Mouse (Mus musculus): ENCODE results near the gene Eps8. TPM values are rescaled to one million over a fixed set of nuclear protein-coding genes. Genes with fewer than 3 reads are reported as not detected.

Gene Eps8
- polyA plus RNA-seq, 2 experiments, result 14.9 to 33.3 TPM

GRCm38 (mm10) chr6:137512753-137513152, 141.9 kb downstream of the Eps8 start:
- DNase-seq (ENCODE audit: low spot score) (no peak), ATAC-seq (ENCODE audit: low FRiP score, low read depth) (no peak)
- WGBS, result 77% methylated on average over 5 of the region's 5 CpGs
- H3K4me1 ChIP-seq (ENCODE audit: control insufficient read depth, insufficient read depth, low read length), result no peaks in the 10 kb centered on the region
- H3K36me3 ChIP-seq (ENCODE audit: control insufficient read depth, insufficient read depth, low read length), result 0 out of 2 replicates have a peak, but pooled peaks cover 15% of the 10 kb centered on the region
- H3K4me3 ChIP-seq (replicated peaks; ENCODE audit: low read length), result no peak overlapping the region
- no peak overlapping the region for H3K9ac ChIP-seq (ENCODE audit: low read depth, low read length, severe bottlenecking)
- no peak for TF ChIP-seq POLR2A (IDR thresholded peaks at IDR 0.05; ENCODE audit: borderline replicate concordance, extremely low read depth, insufficient read depth, insufficient read length)
- no peak overlapping the region for H3K27ac ChIP-seq (replicated peaks; ENCODE audit: low read depth, low read length)
- H3K9me3 ChIP-seq (ENCODE audit: control insufficient read depth, low read length), result no peaks in the 10 kb centered on the region
- no peaks in the 10 kb centered on the region for H3K27me3 ChIP-seq (ENCODE audit: control insufficient read depth, insufficient read depth, low read length)
- H3K4me2 ChIP-seq (replicated peaks; ENCODE audit: low read depth, low read length, severe bottlenecking), result no peak overlapping the region

GRCm38 (mm10) chr6:137509341-137510045, 145.2 kb downstream of the Eps8 start:
- DNase-seq (ENCODE audit: low spot score) (no peak), ATAC-seq (ENCODE audit: low FRiP score, low read depth) (no peak)
- Histone ChIP-seq H3K4me3 (replicated peaks; ENCODE audit: low read length) (no peak overlapping the region), H3K9me3 (ENCODE audit: control insufficient read depth, low read length) (no peaks in the 10 kb centered on the region), H3K9ac (ENCODE audit: low read depth, low read length, severe bottlenecking) (no peak overlapping the region), H3K27ac (replicated peaks; ENCODE audit: low read depth, low read length) (no peak overlapping the region), H3K36me3 (ENCODE audit: control insufficient read depth, insufficient read depth, low read length) (0 out of 2 replicates have a peak, but pooled peaks cover 22% of the 10 kb centered on the region), H3K4me2 (replicated peaks; ENCODE audit: low read depth, low read length, severe bottlenecking) (no peak overlapping the region), H3K27me3 (ENCODE audit: control insufficient read depth, insufficient read depth, low read length) (no peaks in the 10 kb centered on the region), H3K4me1 (ENCODE audit: control insufficient read depth, insufficient read depth, low read length) (no peaks in the 10 kb centered on the region)
- TF ChIP-seq POLR2A (IDR thresholded peaks at IDR 0.05; ENCODE audit: borderline replicate concordance, extremely low read depth, insufficient read depth, insufficient read length), result no peak
- 81% methylated on average over 14 of the region's 14 CpGs for WGBS

GRCm38 (mm10) chr6:137508936-137509335, 145.7 kb downstream of the Eps8 start:
- no peak for TF ChIP-seq POLR2A (IDR thresholded peaks at IDR 0.05; ENCODE audit: borderline replicate concordance, extremely low read depth, insufficient read depth, insufficient read length)
- no peak overlapping the region for H3K27ac ChIP-seq (replicated peaks; ENCODE audit: low read depth, low read length)
- ATAC-seq (ENCODE audit: low FRiP score, low read depth) (no peak), DNase-seq (ENCODE audit: low spot score) (no peak)
- no peaks in the 10 kb centered on the region for H3K9me3 ChIP-seq (ENCODE audit: control insufficient read depth, low read length)
- H3K9ac ChIP-seq (ENCODE audit: low read depth, low read length, severe bottlenecking), result no peak overlapping the region
- H3K4me1 ChIP-seq (ENCODE audit: control insufficient read depth, insufficient read depth, low read length), result no peaks in the 10 kb centered on the region
- 0 out of 2 replicates have a peak, but pooled peaks cover 22% of the 10 kb centered on the region for H3K36me3 ChIP-seq (ENCODE audit: control insufficient read depth, insufficient read depth, low read length)
- no peaks in the 10 kb centered on the region for H3K27me3 ChIP-seq (ENCODE audit: control insufficient read depth, insufficient read depth, low read length)
- 94% methylated on average over 19 of the region's 19 CpGs for WGBS
- H3K4me3 ChIP-seq (replicated peaks; ENCODE audit: low read length), result no peak overlapping the region
- H3K4me2 ChIP-seq (replicated peaks; ENCODE audit: low read depth, low read length, severe bottlenecking), result no peak overlapping the region

GRCm38 (mm10) chr6:137506563-137506962, 148.1 kb downstream of the Eps8 start:
- Histone ChIP-seq H3K4me3 (replicated peaks; ENCODE audit: low read length) (no peak overlapping the region), H3K9me3 (ENCODE audit: control insufficient read depth, low read length) (no peaks in the 10 kb centered on the region), H3K4me1 (ENCODE audit: control insufficient read depth, insufficient read depth, low read length) (no peaks in the 10 kb centered on the region), H3K27ac (replicated peaks; ENCODE audit: low read depth, low read length) (no peak overlapping the region), H3K4me2 (replicated peaks; ENCODE audit: low read depth, low read length, severe bottlenecking) (no peak overlapping the region), H3K9ac (ENCODE audit: low read depth, low read length, severe bottlenecking) (no peak overlapping the region), H3K36me3 (ENCODE audit: control insufficient read depth, insufficient read depth, low read length) (0 out of 2 replicates have a peak, but pooled peaks cover 13% of the 10 kb centered on the region), H3K27me3 (ENCODE audit: control insufficient read depth, insufficient read depth, low read length) (no peaks in the 10 kb centered on the region)
- DNase-seq (ENCODE audit: low spot score), result no peak
- ATAC-seq (ENCODE audit: low FRiP score, low read depth), result no peak
- WGBS, result 92% methylated on average over 7 of the region's 7 CpGs
- no peak for TF ChIP-seq POLR2A (IDR thresholded peaks at IDR 0.05; ENCODE audit: borderline replicate concordance, extremely low read depth, insufficient read depth, insufficient read length)

GRCm38 (mm10) chr6:137505555-137506227, 149.0 kb downstream of the Eps8 start:
- Histone ChIP-seq H3K36me3 (ENCODE audit: control insufficient read depth, insufficient read depth, low read length) (0 out of 2 replicates have a peak, but pooled peaks cover 10% of the 10 kb centered on the region), H3K4me2 (replicated peaks; ENCODE audit: low read depth, low read length, severe bottlenecking) (no peak overlapping the region), H3K9me3 (ENCODE audit: control insufficient read depth, low read length) (no peaks in the 10 kb centered on the region), H3K27me3 (ENCODE audit: control insufficient read depth, insufficient read depth, low read length) (no peaks in the 10 kb centered on the region), H3K27ac (replicated peaks; ENCODE audit: low read depth, low read length) (no peak overlapping the region), H3K4me3 (replicated peaks; ENCODE audit: low read length) (no peak overlapping the region), H3K4me1 (ENCODE audit: control insufficient read depth, insufficient read depth, low read length) (no peaks in the 10 kb centered on the region), H3K9ac (ENCODE audit: low read depth, low read length, severe bottlenecking) (no peak overlapping the region)
- no peak for ATAC-seq (ENCODE audit: low FRiP score, low read depth)
- DNase-seq (ENCODE audit: low spot score), result no peak
- WGBS, result 83% methylated on average over 3 of the region's 3 CpGs
- no peak for TF ChIP-seq POLR2A (IDR thresholded peaks at IDR 0.05; ENCODE audit: borderline replicate concordance, extremely low read depth, insufficient read depth, insufficient read length)

Data from limb, embryonic 14.5 days (tissue).